In the genomic region with DNA sequence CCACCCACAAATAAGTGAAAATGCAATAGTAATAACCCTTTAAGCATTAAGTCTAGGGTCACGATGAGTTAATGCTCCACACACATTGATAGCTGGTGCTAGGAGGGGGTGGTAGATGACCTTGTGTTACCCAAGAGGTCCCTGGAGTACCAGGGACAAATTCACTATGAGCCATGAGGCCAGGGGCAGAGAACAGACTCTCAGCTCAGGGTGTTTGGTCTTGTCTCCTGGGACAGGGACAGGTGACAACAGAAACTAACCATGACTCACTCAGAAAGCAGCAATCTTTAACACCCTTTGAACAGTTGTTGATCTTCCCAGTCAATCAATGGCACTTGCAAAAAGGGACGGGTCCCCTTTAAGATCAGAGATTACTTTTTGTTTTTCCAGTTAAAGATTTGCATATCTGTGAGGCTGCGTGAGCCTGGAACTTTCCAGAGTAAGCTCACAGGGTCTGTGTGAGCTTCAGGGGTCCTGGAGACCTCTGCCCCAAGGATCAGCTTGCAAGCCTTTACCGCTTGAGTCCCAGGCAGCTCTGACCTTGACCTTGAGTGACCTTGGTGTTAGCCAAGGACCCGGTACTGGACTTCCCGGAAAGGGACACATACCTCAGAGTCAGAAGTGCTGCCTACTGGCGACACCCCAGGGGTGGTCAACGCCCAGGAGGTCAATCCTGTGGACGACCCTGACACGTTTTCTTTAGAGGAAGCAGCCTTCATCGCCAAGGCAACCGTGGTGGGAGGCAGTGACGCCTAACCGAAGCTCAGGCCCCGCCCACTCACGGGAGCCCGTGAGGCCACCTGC, we compare ENCODE assay signal across 8 mouse cellular contexts. TPM values are rescaled to one million over a fixed set of nuclear protein-coding genes. Genes with fewer than 3 reads are reported as not detected.
A peak's percentile ranks its signal among the peaks of the same experiment; 100 is the strongest.
DNase-seq lines count a peak whose midpoint lies in the region; ATAC-seq and TF ChIP-seq lines count a peak whose summit lies in the region.

Cabcoco1 (minus strand) TSS at position 758 of the 804 bp plus-strand sequence.

- H3K9ac ChIP-seq in embryonic facial prominence, embryonic 14.5 days (ENCODE audit: low read depth, low read length), result peak within 1 kb of the TSS; percentile 43
- H3K9ac ChIP-seq in heart, postnatal 0 days (replicated peaks; ENCODE audit: low read depth, low read length), result peak within 1 kb of the TSS; percentile 57
- 0 out of 2 replicates have a peak within 1 kb of the TSS, but pooled peaks have one; percentile 10 for H3K9ac ChIP-seq in liver, embryonic 12.5 days

- peak within 1 kb of the TSS; percentile 33 for H3K4me3 ChIP-seq in embryonic facial prominence, embryonic 14.5 days (ENCODE audit: low read depth, low read length)
- peak within 1 kb of the TSS; percentile 53 for H3K4me3 ChIP-seq in heart, postnatal 0 days (ENCODE audit: low read depth, low read length)
- peak within 1 kb of the TSS; percentile 48 for H3K4me3 ChIP-seq in liver, embryonic 12.5 days

- peak; percentile 39; the same call in 1 of the 2 replicates for TF ChIP-seq EP300 in heart, postnatal 0 days (IDR thresholded peaks at IDR 0.05; ENCODE audit: low read depth)

- TF ChIP-seq CTCF in heart, postnatal 0 days (IDR thresholded peaks at IDR 0.05; ENCODE audit: low read depth), result no peak

- no peak for ATAC-seq in cerebellum, adult (ENCODE audit: insufficient number of reproducible peaks, low FRiP score, low TSS enrichment)
- peak; percentile 72; the same call in 1 of the 2 replicates for ATAC-seq in embryonic facial prominence, embryonic 14.5 days (ENCODE audit: low read depth)
- ATAC-seq in heart, postnatal 0 days (ENCODE audit: insufficient read depth, low read depth), result peak; percentile 74
- ATAC-seq in liver, embryonic 12.5 days, result peak; percentile 72

- H3K9me3 ChIP-seq in embryonic facial prominence, embryonic 14.5 days (ENCODE audit: control insufficient read depth, low read length), result no peaks in the 10 kb centered on the region
- H3K9me3 ChIP-seq in heart, postnatal 0 days (replicated peaks; ENCODE audit: control insufficient read depth, low read length), result no peaks in the 10 kb centered on the region
- H3K9me3 ChIP-seq in liver, embryonic 12.5 days (replicated peaks), result no peaks in the 10 kb centered on the region

- 7% methylated on average over 17 of the region's 17 CpGs for WGBS in embryonic facial prominence, embryonic 14.5 days
- WGBS in heart, postnatal 0 days, result 4% methylated on average over 17 of the region's 17 CpGs
- WGBS in liver, embryonic 12.5 days (ENCODE audit: insufficient replicate concordance), result 8% methylated on average over 17 of the region's 17 CpGs

- peak; percentile 0 for DNase-seq in cerebellum, adult 11 months
- peak; percentile 77 for DNase-seq in embryonic facial prominence, embryonic 14.5 days (ENCODE audit: low spot score)
- DNase-seq in heart, postnatal 0 days (ENCODE audit: low spot score), result peak; percentile 70
- peak; percentile 91 to 94 for DNase-seq in kidney, postnatal 25 days
- peak; percentile 90 for DNase-seq in naive thymus-derived CD4-positive, alpha-beta T cell, adult 2 months (ENCODE audit: low read depth)
- DNase-seq in splenic B cell, adult 2 months (ENCODE audit: low read depth, low spot score), result peak; percentile 94

- H3K27me3 ChIP-seq in embryonic facial prominence, embryonic 14.5 days (replicated peaks; ENCODE audit: control insufficient read depth, insufficient read depth, low read length), result no peaks in the 10 kb centered on the region
- H3K27me3 ChIP-seq in heart, postnatal 0 days (ENCODE audit: control insufficient read depth, insufficient read depth, low read length), result no peaks in the 10 kb centered on the region
- no peaks in the 10 kb centered on the region for H3K27me3 ChIP-seq in liver, embryonic 12.5 days (replicated peaks)
- H3K27me3 ChIP-seq in splenic B cell, adult 2 months (ENCODE audit: control insufficient read depth, insufficient read depth, low read length, poor library complexity, severe bottlenecking), result no peaks in the 10 kb centered on the region

- H3K27ac ChIP-seq in embryonic facial prominence, embryonic 14.5 days (replicated peaks; ENCODE audit: low read depth, low read length), result 0 out of 2 replicates have a peak within 1 kb of the TSS, but pooled peaks have one; percentile 15
- H3K27ac ChIP-seq in heart, postnatal 0 days (ENCODE audit: low read depth), result peak within 1 kb of the TSS; percentile 89
- H3K27ac ChIP-seq in liver, embryonic 12.5 days, result peak within 1 kb of the TSS; percentile 37; the same call in 1 of the 2 replicates

- H3K4me2 ChIP-seq in embryonic facial prominence, embryonic 14.5 days (ENCODE audit: low read depth, low read length), result peak within 1 kb of the TSS; percentile 53
- peak within 1 kb of the TSS; percentile 62 for H3K4me2 ChIP-seq in heart, postnatal 0 days (ENCODE audit: low read depth, low read length)
- peak within 1 kb of the TSS; percentile 60 for H3K4me2 ChIP-seq in liver, embryonic 12.5 days

- H3K4me1 ChIP-seq in embryonic facial prominence, embryonic 14.5 days (ENCODE audit: control insufficient read depth, insufficient read depth, low read length), result peaks cover 16% of the 10 kb centered on the region
- H3K4me1 ChIP-seq in heart, postnatal 0 days (ENCODE audit: control insufficient read depth, insufficient read depth), result peaks cover 18% of the 10 kb centered on the region
- H3K4me1 ChIP-seq in liver, embryonic 12.5 days, result 0 out of 2 replicates have a peak, but pooled peaks cover 13% of the 10 kb centered on the region

- H3K36me3 ChIP-seq in embryonic facial prominence, embryonic 14.5 days (ENCODE audit: control insufficient read depth, insufficient read depth, low read length), result no peaks in the 10 kb centered on the region
- H3K36me3 ChIP-seq in heart, postnatal 0 days (replicated peaks; ENCODE audit: control insufficient read depth, insufficient read depth, low read length), result no peaks in the 10 kb centered on the region
- no peaks in the 10 kb centered on the region for H3K36me3 ChIP-seq in liver, embryonic 12.5 days
- no peaks in the 10 kb centered on the region for H3K36me3 ChIP-seq in splenic B cell, adult 2 months (ENCODE audit: control insufficient read depth, insufficient read depth, low read length, poor library complexity, severe bottlenecking)

RNA-seq across cellular contexts. Expression of gene Cabcoco1, which starts in this region (rescaled TPM):
- 3.5 and 4.4 TPM in 2 replicates for polyA plus RNA-seq in embryonic facial prominence, embryonic 14.5 days (2014; fragmentation: Nextera tagmentation; extraction: Ambion mirVana)
- total RNA-seq in heart, postnatal 0 days (2014; rRNA removed; ENCODE audit: low replicate concordance), result 38.9 and 46.7 TPM in 2 replicates
- polyA plus RNA-seq in heart, postnatal 0 days (2015; fragmentation: Nextera tagmentation; extraction: Ambion mirVana), result 54.1 and 57.9 TPM in 2 replicates
- 0.48 and 1.3 TPM in 2 replicates for polyA plus RNA-seq in liver, embryonic 12.5 days (2016; fragmentation: Nextera tagmentation; extraction: Ambion mirVana)

Comparison
In these comparisons a context has a peak if more than half of its experiments do, and no peak if none do; other contexts are left out.
1. RNA of gene Cabcoco1 (polyA plus RNA-seq): 54.1 to 57.9 TPM in heart, postnatal 0 days; 3.5 to 4.4 TPM in embryonic facial prominence, embryonic 14.5 days and 0.48 to 1.3 TPM in liver, embryonic 12.5 days; every median in the first group is over 10 times any median in the second.
2. DNase-seq: peak in every context shown above with its lines; median percentile 94 in splenic B cell, adult 2 months; 92 in kidney, postnatal 25 days; 90 in naive thymus-derived CD4-positive, alpha-beta T cell, adult 2 months; 77 in embryonic facial prominence, embryonic 14.5 days; 70 in heart, postnatal 0 days; 0 in cerebellum, adult 11 months.
3. H3K27ac ChIP-seq: peak in every context shown above with its lines; median percentile 89 in heart, postnatal 0 days; 37 in liver, embryonic 12.5 days; 15 in embryonic facial prominence, embryonic 14.5 days.
4. Peak in every context shown above with its lines, with median percentiles within 50 percentile points of each other: H3K4me2 ChIP-seq, H3K4me3 ChIP-seq and H3K9ac ChIP-seq.